Mouse (Mus musculus) lung, adult 2 months (tissue): ENCODE measurements around the gene Nfasc. TPM values are rescaled to one million over a fixed set of nuclear protein-coding genes. Genes with fewer than 3 reads are reported as not detected.

Source experiments
- DNase-seq: peaks from one replicate; pipeline ENCODE4 v3.0.0; 2022
- H3K4me1 ChIP-seq: fragments of 200-500 bp; 2 replicates; pipeline ENCODE4 v1.6.1; 2011; ENCODE audit warnings: low read length; ENCODE audit not compliant: control insufficient read depth, insufficient read depth
- H3K4me3 ChIP-seq: fragments of 200-500 bp; replicated peaks from 2 replicates; pipeline ENCODE3; 2011; ENCODE audit warnings: low read depth, mild to moderate bottlenecking, control low read depth, low read length; ENCODE audit errors: extremely low read depth
- CTCF ChIP-seq: fragments of 200-500 bp; IDR thresholded peaks from 2 replicates; pipeline ENCODE4 v1.5.1; 2011; ENCODE audit warnings: mild to moderate bottlenecking, low read length, control low read depth; ENCODE audit not compliant: insufficient read depth
- POLR2A ChIP-seq: fragments of 200-500 bp; IDR thresholded peaks from 2 replicates; pipeline ENCODE4 v1.6.1; 2011; ENCODE audit warnings: low read depth, mild to moderate bottlenecking, control low read depth, low read length, borderline replicate concordance; ENCODE audit errors: extremely low read depth
- WGBS: fragments of 180-500 bp; shearing (Covaris S2); methylation state at CpG from one replicate; pipeline ENCODE4 v1.1.7; 2018; 5-methylcytosine and 5-hydroxymethylcytosine counted together
- polyA plus RNA-seq: library from polyadenylated mRNA; depleted of rRNA; stranded (reverse); fragments of >200 nt; gene quantifications from 2 replicates; pipeline ENCODE4 v1.2.3, GENCODE M21; 2012

The Nfasc gene
- polyA plus RNA-seq, 1 experiment: 0.15 TPM

- Histone ChIP-seq H3K4me3 (no peak overlapping the region), H3K4me1 (no peaks in the 10 kb centered on the region)
- no peak for DNase-seq
- TF ChIP-seq CTCF (no peak), POLR2A (no peak)
- 93% methylated on average over 8 of the region's 8 CpGs for WGBS
These were observed 113.4 kb downstream of the Nfasc start for GRCm38 (mm10) chr1:132628183-132628582.

- Histone ChIP-seq H3K4me3 (no peak overlapping the region), H3K4me1 (no peaks in the 10 kb centered on the region)
- no peak for DNase-seq
- WGBS: 62% methylated on average over 7 of the region's 7 CpGs
- TF ChIP-seq POLR2A: no peak
- TF ChIP-seq CTCF: no peak
These were observed 115.4 kb downstream of the Nfasc start for GRCm38 (mm10) chr1:132626125-132626756.

- no peak for DNase-seq
- Histone ChIP-seq H3K4me1 (no peaks in the 10 kb centered on the region), H3K4me3 (no peak overlapping the region)
- 72% methylated on average over 6 of the region's 6 CpGs for WGBS
- TF ChIP-seq CTCF (no peak), POLR2A (no peak)
These were observed 116.6 kb downstream of the Nfasc start for GRCm38 (mm10) chr1:132625034-132625433.

DNA sequence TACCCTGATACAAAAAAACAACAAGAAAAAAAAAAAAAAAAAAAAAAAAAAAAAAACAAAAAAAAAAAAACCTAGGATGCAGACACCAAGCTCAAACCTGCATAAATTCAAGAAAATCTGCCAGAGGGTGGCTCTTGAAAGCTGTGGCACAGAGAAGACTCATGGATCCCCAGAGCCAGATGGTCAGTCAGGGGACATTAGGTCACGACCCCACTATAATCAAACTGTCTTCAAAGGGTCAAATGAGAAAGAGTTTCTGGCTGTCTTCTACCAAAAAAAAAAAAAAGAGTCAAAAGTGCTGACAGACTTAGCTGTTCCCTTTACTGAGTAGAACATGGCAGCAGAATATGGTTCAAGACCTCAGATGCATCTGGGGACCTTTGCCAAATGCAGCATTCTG is 117.1 kb downstream of the Nfasc start:
- no peak for DNase-seq
- 52% methylated on average over 1 of the region's 1 CpGs for WGBS
- TF ChIP-seq POLR2A: no peak
- TF ChIP-seq CTCF: no peak
- H3K4me1 ChIP-seq: no peaks in the 10 kb centered on the region
- H3K4me3 ChIP-seq: no peak overlapping the region

DNA sequence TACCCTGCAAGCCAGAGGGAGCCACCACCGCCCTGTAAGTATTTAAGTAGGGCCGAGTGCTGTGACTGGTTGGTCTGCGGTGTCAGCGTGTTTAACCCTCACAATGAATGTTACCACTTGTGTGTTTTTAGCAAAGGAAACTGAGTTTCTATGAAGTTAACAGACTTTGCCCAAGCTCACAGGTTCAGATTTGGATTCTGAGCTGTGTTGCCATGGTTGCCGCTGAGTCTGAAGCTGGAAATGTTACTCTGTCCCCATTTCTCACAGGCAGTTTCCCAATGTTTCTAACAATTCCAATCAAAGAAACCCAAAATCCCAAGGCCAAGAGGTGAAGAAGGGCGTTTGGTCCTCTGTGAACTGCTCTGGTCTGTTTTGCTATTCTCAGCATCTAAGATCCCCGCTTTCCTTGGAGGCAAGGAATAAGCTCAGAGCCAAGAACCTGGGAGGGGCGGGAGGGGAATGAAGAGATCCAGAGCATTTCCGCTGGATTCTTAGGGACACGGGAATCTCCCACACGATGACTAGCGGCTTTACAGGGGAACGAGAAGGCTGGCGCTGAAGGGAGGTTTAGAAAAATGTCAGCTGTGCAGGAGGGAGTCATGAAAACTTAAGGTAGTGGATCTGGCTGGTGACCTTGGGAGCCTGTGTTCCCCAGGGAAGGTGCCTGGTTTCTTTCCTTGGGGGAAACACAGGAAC is 117.8 kb downstream of the Nfasc start:
- no peak for DNase-seq
- no peak overlapping the region for H3K4me3 ChIP-seq
- TF ChIP-seq CTCF (no peak), POLR2A (no peak)
- WGBS: 45% methylated on average over 14 of the region's 14 CpGs
- no peaks in the 10 kb centered on the region for H3K4me1 ChIP-seq

- Histone ChIP-seq H3K4me1 (no peaks in the 10 kb centered on the region), H3K4me3 (no peak overlapping the region)
- WGBS: 69% methylated on average over 4 of the region's 4 CpGs
- DNase-seq: no peak
- no peak for TF ChIP-seq CTCF
- no peak for TF ChIP-seq POLR2A
These were observed 129.5 kb downstream of the Nfasc start for GRCm38 (mm10) chr1:132612066-132612465.

- H3K4me1 ChIP-seq: no peaks in the 10 kb centered on the region
- peak; percentile 42 for DNase-seq
- TF ChIP-seq POLR2A (no peak), CTCF (peak; percentile 70)
- no peak overlapping the region for H3K4me3 ChIP-seq
- 28% methylated on average over 4 of the region's 4 CpGs for WGBS
These were observed 132.5 kb downstream of the Nfasc start for GRCm38 (mm10) chr1:132609048-132609634.

DNA sequence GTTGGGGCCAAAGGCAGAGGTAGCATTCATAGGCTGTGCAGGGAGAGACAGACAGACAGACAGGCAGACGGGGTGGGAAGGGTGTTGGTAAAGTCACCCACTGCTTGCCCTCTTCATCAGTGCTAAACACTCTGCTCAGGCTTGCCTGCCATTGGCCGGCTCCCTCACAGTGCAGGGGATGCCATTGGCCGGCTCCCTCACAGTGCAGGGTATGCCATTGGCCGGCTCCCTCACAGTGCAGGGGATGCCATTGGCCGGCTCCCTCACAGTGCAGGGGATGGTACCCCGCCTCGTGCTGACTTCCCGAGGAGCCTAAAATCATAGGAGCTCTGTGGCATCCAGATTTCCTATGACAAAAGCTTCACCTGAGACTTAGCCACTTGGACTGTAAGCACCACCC is 139.4 kb downstream of the Nfasc start:
- DNase-seq: no peak
- 39% methylated on average over 8 of the region's 8 CpGs for WGBS
- H3K4me1 ChIP-seq: no peaks in the 10 kb centered on the region
- no peak overlapping the region for H3K4me3 ChIP-seq
- TF ChIP-seq POLR2A: no peak

DNA sequence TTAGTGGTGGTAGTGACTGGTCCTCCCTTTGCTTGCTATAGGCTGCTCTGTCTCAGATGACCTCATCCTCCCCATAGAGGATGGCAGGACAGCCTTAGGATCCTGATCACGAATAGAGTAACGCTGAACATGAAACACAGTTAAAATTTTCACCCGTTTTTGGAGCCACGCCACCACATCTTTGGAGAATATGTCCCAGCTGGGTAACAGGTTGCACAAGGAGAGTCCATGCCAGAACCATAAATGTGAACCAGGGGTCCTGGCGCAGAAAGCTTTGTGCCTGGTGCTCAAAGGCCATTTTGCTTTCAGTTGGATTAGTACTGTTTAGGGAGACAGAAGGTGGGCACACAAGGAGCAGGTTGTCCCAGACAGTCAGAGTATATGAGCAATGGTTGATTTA is 143.6 kb downstream of the Nfasc start:
- TF ChIP-seq CTCF (no peak), POLR2A (no peak)
- Histone ChIP-seq H3K4me1 (no peaks in the 10 kb centered on the region), H3K4me3 (no peak overlapping the region)
- 85% methylated on average over 5 of the region's 5 CpGs for WGBS
- DNase-seq: no peak

GRCm38 (mm10) chr1:132595741-132596140 is 145.9 kb downstream of the Nfasc start:
- no peak for DNase-seq
- no peaks in the 10 kb centered on the region for H3K4me1 ChIP-seq
- no peak overlapping the region for H3K4me3 ChIP-seq
- TF ChIP-seq POLR2A (no peak), CTCF (no peak)
- WGBS: 34% methylated on average over 6 of the region's 6 CpGs
